Mouse (Mus musculus) forebrain, postnatal 0 days (tissue): Measurements from ENCODE around the gene Armc3. TPM values are rescaled to one million over a fixed set of nuclear protein-coding genes. Genes with fewer than 3 reads are reported as not detected.

ENCODE experiments used
- ATAC-seq: fragments of 200-750 bp; cut with Nextera tagmentation; 2 replicates; pipeline ENCODE4 v1.8.0; 2017; ENCODE audit warnings: mild to moderate bottlenecking, moderate library complexity
- DNase-seq: peaks from one replicate; pipeline ENCODE4 v3.0.0-alpha.2; 2015
- H3K27ac ChIP-seq: fragments of 300-500 bp; sonication (generic); 2 replicates; pipeline ENCODE4 v1.5.1; 2014; ENCODE audit warnings: low read depth, mild to moderate bottlenecking, antibody characterized with exemption, low read length, moderate library complexity, mixed read lengths
- H3K27me3 ChIP-seq: fragments of 300-500 bp; sonication (generic); 2 replicates; pipeline ENCODE4 v1.6.1; 2014; ENCODE audit warnings: mild to moderate bottlenecking, low read length, mixed read lengths; ENCODE audit not compliant: insufficient read depth
- H3K36me3 ChIP-seq: fragments of 300-500 bp; sonication (generic); 2 replicates; pipeline ENCODE4 v1.6.1; 2014; ENCODE audit warnings: mild to moderate bottlenecking, moderate library complexity; ENCODE audit not compliant: insufficient read depth
- H3K4me1 ChIP-seq: fragments of 300-500 bp; sonication (generic); 2 replicates; pipeline ENCODE4 v1.6.1; 2014; ENCODE audit warnings: antibody characterized with exemption; ENCODE audit not compliant: insufficient read depth
- H3K4me2 ChIP-seq: fragments of 300-500 bp; sonication (generic); 2 replicates; pipeline ENCODE4 v1.6.1; 2014; ENCODE audit warnings: low read depth, mild to moderate bottlenecking, moderate library complexity
- H3K4me3 ChIP-seq: fragments of 300-500 bp; sonication (generic); 2 replicates; pipeline ENCODE4 v1.5.1; 2014; ENCODE audit warnings: low read depth, low read length, mixed read lengths
- H3K9ac ChIP-seq: fragments of 300-500 bp; sonication (generic); 2 replicates; pipeline ENCODE4 v1.6.1; 2014; ENCODE audit warnings: mild to moderate bottlenecking
- H3K9me3 ChIP-seq: fragments of 300-500 bp; sonication (generic); 2 replicates; pipeline ENCODE4 v1.6.1; 2016; ENCODE audit warnings: low read length
- CTCF ChIP-seq: sonication (generic); IDR thresholded peaks from 2 replicates; pipeline ENCODE4 v1.5.1; 2016; ENCODE audit warnings: antibody characterized with exemption, control low read depth, low read depth
- WGBS: fragments of 180-500 bp; shearing (Covaris S2); extraction: QIAGEN DNeasy Blood & Tissue Kit; methylation state at CpG from one replicate; pipeline ENCODE4 v1.1.7; 2014; 5-methylcytosine and 5-hydroxymethylcytosine counted together
- polyA plus RNA-seq: library from polyadenylated mRNA; unstranded; fragments of >200 nt; fragmentation: Nextera tagmentation; extraction: Ambion mirVana; gene quantifications from 2 replicates; pipeline ENCODE4 v1.2.1, GENCODE M21; 2015
- total RNA-seq: library from RNA; depleted of rRNA; stranded (reverse); fragments of >200 nt; gene quantifications from 2 replicates; pipeline ENCODE4 v1.2.3, GENCODE M21; 2014; rRNA removed

The Armc3 gene
- total and polyA plus RNA-seq, 2 experiments from 2014 or later, result 1.5 to 2.4 TPM

GRCm38 (mm10) chr2:19351615-19352253 is 152.6 kb downstream of the Armc3 start:
- H3K27me3 ChIP-seq, result no peaks in the 10 kb centered on the region
- 0 out of 2 replicates have a peak, but pooled peaks cover 3% of the 10 kb centered on the region for H3K36me3 ChIP-seq
- TF ChIP-seq CTCF, result no peak
- 84% methylated on average over 1 of the region's 1 CpGs for WGBS
- no peak overlapping the region for H3K27ac ChIP-seq
- no peaks in the 10 kb centered on the region for H3K9me3 ChIP-seq
- H3K9ac ChIP-seq, result no peak overlapping the region
- no peaks in the 10 kb centered on the region for H3K4me1 ChIP-seq
- no peak overlapping the region for H3K4me3 ChIP-seq
- DNase-seq (no peak), ATAC-seq (no peak)
- no peak overlapping the region for H3K4me2 ChIP-seq

DNA sequence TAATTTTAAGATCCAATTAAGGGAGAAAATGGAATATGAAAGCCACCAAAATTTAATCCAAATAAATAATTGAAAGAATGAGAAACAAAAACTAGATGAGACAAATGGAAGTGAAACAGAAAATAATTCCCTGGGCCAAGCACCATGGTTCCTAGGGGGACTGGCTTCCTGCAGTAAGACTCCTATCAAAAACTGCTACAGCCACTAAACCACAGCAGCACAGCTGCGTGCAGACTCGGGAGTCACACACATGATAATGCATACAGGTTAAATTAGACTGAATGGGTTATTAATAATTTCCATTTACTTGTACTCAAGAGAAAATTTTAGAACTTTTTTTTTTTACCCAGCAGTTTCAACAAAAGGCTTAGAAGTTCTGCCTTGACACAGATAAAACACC is 154.1 kb downstream of the Armc3 start:
- no peak for DNase-seq
- no peak overlapping the region for H3K4me2 ChIP-seq
- H3K9ac ChIP-seq, result no peak overlapping the region
- no peaks in the 10 kb centered on the region for H3K4me1 ChIP-seq
- 92% methylated on average over 2 of the region's 2 CpGs for WGBS
- no peak for TF ChIP-seq CTCF
- ATAC-seq, result no peak
- H3K4me3 ChIP-seq, result no peak overlapping the region
- no peaks in the 10 kb centered on the region for H3K9me3 ChIP-seq
- H3K27me3 ChIP-seq, result no peaks in the 10 kb centered on the region
- H3K27ac ChIP-seq, result no peak overlapping the region
- H3K36me3 ChIP-seq, result 0 out of 2 replicates have a peak, but pooled peaks cover 3% of the 10 kb centered on the region

Other genes starting within 250 kb of the Armc3 start
- gene Pip4k2a, start 201.2 kb upstream of the Armc3 start, total RNA-seq, result 9.3 and 10.8 TPM in 2 replicates
- gene Pip4k2a, start 201.2 kb upstream of the Armc3 start, polyA plus RNA-seq, result 8.4 and 9.5 TPM in 2 replicates
- gene 4930426L09Rik, start 201.0 kb upstream of the Armc3 start, total RNA-seq, result 0.29 and 0.31 TPM in 2 replicates
- gene 4930426L09Rik, start 201.0 kb upstream of the Armc3 start, polyA plus RNA-seq, result 0.58 and 0.59 TPM in 2 replicates
- gene Msrb2, start 172.1 kb downstream of the Armc3 start, total RNA-seq, result 7.1 and 8.6 TPM in 2 replicates
- gene Msrb2, start 172.1 kb downstream of the Armc3 start, polyA plus RNA-seq, result 8.7 and 9.0 TPM in 2 replicates
- not detected in 2 replicates for gene Ptf1a, start 246.4 kb downstream of the Armc3 start, total RNA-seq
- gene Ptf1a, start 246.4 kb downstream of the Armc3 start, polyA plus RNA-seq, result not detected in 2 replicates